Mouse (Mus musculus): ENCODE measurements around the gene Ticam1. TPM values are rescaled to one million over a fixed set of nuclear protein-coding genes. Genes with fewer than 3 reads are reported as not detected.

Gene Ticam1
- polyA plus RNA-seq, 1 experiment from 2014 or later = 1.3 TPM

GRCm38 (mm10) chr17:56254695-56255094 is 21.9 kb downstream of the Ticam1 start:
- Histone ChIP-seq H3K36me3 (ENCODE audit: control insufficient read depth, insufficient read depth, low read length) (no peaks in the 10 kb centered on the region), H3K9me3 (replicated peaks; ENCODE audit: control insufficient read depth, low read length, poor library complexity, severe bottlenecking) (no peaks in the 10 kb centered on the region), H3K9ac (ENCODE audit: low read depth, low read length) (peak overlapping the region; percentile 32; the same call in 1 of the 2 replicates), H3K4me2 (ENCODE audit: low read length) (no peak overlapping the region), H3K27ac (ENCODE audit: low read length) (peak overlapping the region; percentile 93), H3K4me3 (ENCODE audit: low read depth, low read length) (no peak overlapping the region), H3K4me1 (ENCODE audit: control insufficient read depth, insufficient read depth, low read length) (peaks cover 40% of the 10 kb centered on the region), H3K27me3 (ENCODE audit: control insufficient read depth, insufficient read depth, low read depth, low read length) (no peaks in the 10 kb centered on the region)
- no peak for ATAC-seq
- WGBS = 75% methylated on average over 4 of the region's 4 CpGs

GRCm38 (mm10) chr17:56251136-56251829 is 25.3 kb downstream of the Ticam1 start:
- 19% methylated on average over 6 of the region's 6 CpGs for WGBS
- Histone ChIP-seq H3K27ac (ENCODE audit: low read length) (peak overlapping the region; percentile 88), H3K4me3 (ENCODE audit: low read depth, low read length) (no peak overlapping the region), H3K9ac (ENCODE audit: low read depth, low read length) (peak overlapping the region; percentile 38; the same call in 1 of the 2 replicates), H3K4me1 (ENCODE audit: control insufficient read depth, insufficient read depth, low read length) (peaks cover 17% of the 10 kb centered on the region), H3K9me3 (replicated peaks; ENCODE audit: control insufficient read depth, low read length, poor library complexity, severe bottlenecking) (no peaks in the 10 kb centered on the region), H3K4me2 (ENCODE audit: low read length) (peak overlapping the region; percentile 49), H3K27me3 (ENCODE audit: control insufficient read depth, insufficient read depth, low read depth, low read length) (no peaks in the 10 kb centered on the region), H3K36me3 (ENCODE audit: control insufficient read depth, insufficient read depth, low read length) (no peaks in the 10 kb centered on the region)
- peak; percentile 47 for ATAC-seq

- Histone ChIP-seq H3K36me3 (ENCODE audit: control insufficient read depth, insufficient read depth, low read length) (no peaks in the 10 kb centered on the region), H3K9me3 (replicated peaks; ENCODE audit: control insufficient read depth, low read length, poor library complexity, severe bottlenecking) (no peaks in the 10 kb centered on the region), H3K4me2 (ENCODE audit: low read length) (no peak overlapping the region), H3K4me1 (ENCODE audit: control insufficient read depth, insufficient read depth, low read length) (peaks cover 8% of the 10 kb centered on the region), H3K27me3 (ENCODE audit: control insufficient read depth, insufficient read depth, low read depth, low read length) (no peaks in the 10 kb centered on the region; the same call in 1 of the 2 replicates), H3K4me3 (ENCODE audit: low read depth, low read length) (no peak overlapping the region), H3K27ac (ENCODE audit: low read length) (no peak overlapping the region), H3K9ac (ENCODE audit: low read depth, low read length) (no peak overlapping the region)
- ATAC-seq = no peak
- 47% methylated on average over 7 of the region's 7 CpGs for WGBS
These were observed 31.0 kb downstream of the Ticam1 start for GRCm38 (mm10) chr17:56245608-56246007.

GRCm38 (mm10) chr17:56241541-56242401 is 34.8 kb downstream of the Ticam1 start:
- peak overlapping the region; percentile 62 for H3K4me3 ChIP-seq (ENCODE audit: low read depth, low read length)
- H3K27me3 ChIP-seq (ENCODE audit: control insufficient read depth, insufficient read depth, low read depth, low read length) = peaks cover 5% of the 10 kb centered on the region
- no peaks in the 10 kb centered on the region for H3K36me3 ChIP-seq (ENCODE audit: control insufficient read depth, insufficient read depth, low read length)
- H3K9ac ChIP-seq (ENCODE audit: low read depth, low read length) = peak overlapping the region; percentile 77
- no peaks in the 10 kb centered on the region for H3K9me3 ChIP-seq (replicated peaks; ENCODE audit: control insufficient read depth, low read length, poor library complexity, severe bottlenecking)
- WGBS = under 1% methylated on average over 33 of the region's 33 CpGs
- ATAC-seq = peak; percentile 94
- H3K4me2 ChIP-seq (ENCODE audit: low read length) = peak overlapping the region; percentile 69
- peaks cover 5% of the 10 kb centered on the region for H3K4me1 ChIP-seq (ENCODE audit: control insufficient read depth, insufficient read depth, low read length)
- peak overlapping the region; percentile 58 for H3K27ac ChIP-seq (ENCODE audit: low read length)

GRCm38 (mm10) chr17:56233818-56234469 is 42.6 kb downstream of the Ticam1 start:
- H3K27me3 ChIP-seq (ENCODE audit: control insufficient read depth, insufficient read depth, low read depth, low read length) = peaks cover 1% of the 10 kb centered on the region; the same call in 1 of the 2 replicates
- 3% methylated on average over 14 of the region's 14 CpGs for WGBS
- peak; percentile 95 for ATAC-seq
- no peaks in the 10 kb centered on the region for H3K36me3 ChIP-seq (ENCODE audit: control insufficient read depth, insufficient read depth, low read length)
- peaks cover 13% of the 10 kb centered on the region for H3K4me1 ChIP-seq (ENCODE audit: control insufficient read depth, insufficient read depth, low read length)
- H3K9ac ChIP-seq (ENCODE audit: low read depth, low read length) = 0 out of 2 replicates have a peak overlapping the region, but pooled peaks have one; percentile 26
- no peaks in the 10 kb centered on the region for H3K9me3 ChIP-seq (replicated peaks; ENCODE audit: control insufficient read depth, low read length, poor library complexity, severe bottlenecking)
- peak overlapping the region; percentile 57 for H3K4me2 ChIP-seq (ENCODE audit: low read length)
- H3K27ac ChIP-seq (ENCODE audit: low read length) = peak overlapping the region; percentile 70
- H3K4me3 ChIP-seq (ENCODE audit: low read depth, low read length) = peak overlapping the region; percentile 18

- WGBS = 44% methylated on average over 8 of the region's 8 CpGs
- H3K9me3 ChIP-seq (replicated peaks; ENCODE audit: control insufficient read depth, low read length, poor library complexity, severe bottlenecking) = no peaks in the 10 kb centered on the region
- peaks cover 13% of the 10 kb centered on the region for H3K4me1 ChIP-seq (ENCODE audit: control insufficient read depth, insufficient read depth, low read length)
- peak overlapping the region; percentile 18 for H3K4me3 ChIP-seq (ENCODE audit: low read depth, low read length)
- H3K36me3 ChIP-seq (ENCODE audit: control insufficient read depth, insufficient read depth, low read length) = no peaks in the 10 kb centered on the region
- peak overlapping the region; percentile 57 for H3K4me2 ChIP-seq (ENCODE audit: low read length)
- H3K9ac ChIP-seq (ENCODE audit: low read depth, low read length) = 0 out of 2 replicates have a peak overlapping the region, but pooled peaks have one; percentile 26
- H3K27ac ChIP-seq (ENCODE audit: low read length) = peak overlapping the region; percentile 66
- ATAC-seq = peak; percentile 40
- H3K27me3 ChIP-seq (ENCODE audit: control insufficient read depth, insufficient read depth, low read depth, low read length) = peaks cover 3% of the 10 kb centered on the region; the same call in 1 of the 2 replicates
These were observed 43.2 kb downstream of the Ticam1 start for GRCm38 (mm10) chr17:56233389-56233788.

- no peaks in the 10 kb centered on the region for H3K9me3 ChIP-seq (replicated peaks; ENCODE audit: control insufficient read depth, low read length, poor library complexity, severe bottlenecking)
- no peak for ATAC-seq
- peaks cover 13% of the 10 kb centered on the region for H3K4me1 ChIP-seq (ENCODE audit: control insufficient read depth, insufficient read depth, low read length)
- no peak overlapping the region for H3K27ac ChIP-seq (ENCODE audit: low read length)
- no peak overlapping the region for H3K4me2 ChIP-seq (ENCODE audit: low read length)
- H3K4me3 ChIP-seq (ENCODE audit: low read depth, low read length) = no peak overlapping the region
- no peaks in the 10 kb centered on the region for H3K36me3 ChIP-seq (ENCODE audit: control insufficient read depth, insufficient read depth, low read length)
- H3K9ac ChIP-seq (ENCODE audit: low read depth, low read length) = no peak overlapping the region
- H3K27me3 ChIP-seq (ENCODE audit: control insufficient read depth, insufficient read depth, low read depth, low read length) = peaks cover 3% of the 10 kb centered on the region; the same call in 1 of the 2 replicates
- 53% methylated on average over 10 of the region's 10 CpGs for WGBS
These were observed 46.6 kb downstream of the Ticam1 start for GRCm38 (mm10) chr17:56229943-56230342.

- 85% methylated on average over 3 of the region's 3 CpGs for WGBS
- H3K4me1 ChIP-seq (ENCODE audit: control insufficient read depth, insufficient read depth, low read length) = no peaks in the 10 kb centered on the region
- no peak overlapping the region for H3K4me3 ChIP-seq (ENCODE audit: low read depth, low read length)
- H3K9ac ChIP-seq (ENCODE audit: low read depth, low read length) = no peak overlapping the region
- peaks cover 3% of the 10 kb centered on the region; the same call in 1 of the 2 replicates for H3K27me3 ChIP-seq (ENCODE audit: control insufficient read depth, insufficient read depth, low read depth, low read length)
- ATAC-seq = no peak
- no peaks in the 10 kb centered on the region for H3K36me3 ChIP-seq (ENCODE audit: control insufficient read depth, insufficient read depth, low read length)
- H3K9me3 ChIP-seq (replicated peaks; ENCODE audit: control insufficient read depth, low read length, poor library complexity, severe bottlenecking) = no peaks in the 10 kb centered on the region
- no peak overlapping the region for H3K27ac ChIP-seq (ENCODE audit: low read length)
- H3K4me2 ChIP-seq (ENCODE audit: low read length) = no peak overlapping the region
These were observed 50.0 kb downstream of the Ticam1 start for GRCm38 (mm10) chr17:56226566-56226965.

Data from midbrain, embryonic 16.5 days (tissue).